Mouse (Mus musculus) lung, postnatal 0 days (tissue): ENCODE measurements around the gene Jmjd8.

Experiments used
- CTCF ChIP-seq: IDR thresholded peaks from 2 replicates; pipeline ENCODE4 v1.5.1; 2016; ENCODE audit warnings: antibody characterized with exemption, mild to moderate bottlenecking
- EP300 ChIP-seq: IDR thresholded peaks from 2 replicates; pipeline ENCODE4 v1.6.1; 2016; ENCODE audit warnings: antibody characterized with exemption, mild to moderate bottlenecking, control low read depth

DNA sequence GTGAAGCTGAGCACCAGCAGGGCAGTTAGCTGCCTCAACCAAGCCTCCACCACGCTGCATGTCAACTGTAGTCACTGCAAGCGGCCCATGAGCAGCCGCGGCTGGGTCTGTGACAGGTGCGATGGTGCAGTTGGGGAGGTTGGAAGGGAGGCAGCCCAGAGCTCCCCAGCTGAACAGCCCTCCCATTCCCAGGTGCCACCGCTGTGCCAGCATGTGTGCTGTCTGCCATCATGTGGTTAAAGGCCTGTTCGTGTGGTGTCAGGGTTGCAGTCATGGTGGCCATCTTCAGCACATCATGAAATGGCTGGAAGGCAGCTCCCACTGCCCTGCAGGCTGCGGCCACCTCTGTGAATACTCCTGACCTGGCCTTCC, 458 bp upstream of the Jmjd8 start:
- TF ChIP-seq EP300, result no peak
- no peak for TF ChIP-seq CTCF
